Mouse (Mus musculus) forebrain, embryonic 14.5 days (tissue): ENCODE data around the gene Gm36210. TPM values are rescaled to one million over a fixed set of nuclear protein-coding genes. Genes with fewer than 3 reads are reported as not detected.
A peak's percentile ranks its signal among the peaks of the same experiment; 100 is the strongest.

Source experiments
- ATAC-seq: fragments of 200-750 bp; cut with Nextera tagmentation; 2 replicates; pipeline ENCODE4 v1.8.0; 2017; ENCODE audit warnings: mild to moderate bottlenecking, moderate library complexity
- DNase-seq: peaks from one replicate; pipeline ENCODE4 v3.0.0-alpha.2; 2015; ENCODE audit warnings: low spot score
- H3K27ac ChIP-seq: fragments of 300-500 bp; sonication (generic); 2 replicates; pipeline ENCODE4 v1.5.1; 2014; ENCODE audit warnings: low read depth, mild to moderate bottlenecking, control low read depth, low read length, moderate library complexity
- H3K27me3 ChIP-seq: fragments of 300-500 bp; sonication (generic); replicated peaks from 2 replicates; pipeline ENCODE4 v1.6.1; 2014; ENCODE audit warnings: low read length, control low read depth, mixed read lengths; ENCODE audit not compliant: control insufficient read depth, insufficient read depth
- H3K36me3 ChIP-seq: fragments of 300-500 bp; sonication (generic); 2 replicates; pipeline ENCODE4 v1.6.1; 2014; ENCODE audit warnings: low read length, control low read depth; ENCODE audit not compliant: control insufficient read depth, insufficient read depth
- H3K4me1 ChIP-seq: fragments of 300-500 bp; sonication (generic); 2 replicates; pipeline ENCODE4 v1.6.1; 2014; ENCODE audit warnings: antibody characterized with exemption, low read length, control low read depth; ENCODE audit not compliant: control insufficient read depth, insufficient read depth
- H3K4me2 ChIP-seq: fragments of 300-500 bp; sonication (generic); 2 replicates; pipeline ENCODE4 v1.6.1; 2014; ENCODE audit warnings: mild to moderate bottlenecking, control low read depth, low read length
- H3K4me3 ChIP-seq: fragments of 300-500 bp; sonication (generic); 2 replicates; pipeline ENCODE4 v1.5.1; 2014; ENCODE audit warnings: low read depth, low read length, control low read depth
- H3K9ac ChIP-seq: fragments of 300-500 bp; sonication (generic); 2 replicates; pipeline ENCODE4 v1.6.1; 2014; ENCODE audit warnings: mild to moderate bottlenecking, low read length, control low read depth, moderate library complexity
- H3K9me3 ChIP-seq: fragments of 300-500 bp; sonication (generic); replicated peaks from 2 replicates; pipeline ENCODE4 v1.6.1; 2016; ENCODE audit warnings: low read length, control low read depth, mixed read lengths; ENCODE audit not compliant: control insufficient read depth
- WGBS: fragments of 180-500 bp; shearing (Covaris S2); extraction: QIAGEN DNeasy Blood & Tissue Kit; methylation state at CpG from one replicate; pipeline ENCODE4 v1.1.7; 2014; 5-methylcytosine and 5-hydroxymethylcytosine counted together
- polyA plus RNA-seq: library from polyadenylated mRNA; unstranded; fragments of >200 nt; fragmentation: Nextera tagmentation; extraction: Ambion mirVana; gene quantifications from 2 replicates; pipeline ENCODE4 v1.2.1, GENCODE M21; 2014

Gm36210 gene
- polyA plus RNA-seq, 1 experiment from 2014 or later = 0.44 TPM

DNA sequence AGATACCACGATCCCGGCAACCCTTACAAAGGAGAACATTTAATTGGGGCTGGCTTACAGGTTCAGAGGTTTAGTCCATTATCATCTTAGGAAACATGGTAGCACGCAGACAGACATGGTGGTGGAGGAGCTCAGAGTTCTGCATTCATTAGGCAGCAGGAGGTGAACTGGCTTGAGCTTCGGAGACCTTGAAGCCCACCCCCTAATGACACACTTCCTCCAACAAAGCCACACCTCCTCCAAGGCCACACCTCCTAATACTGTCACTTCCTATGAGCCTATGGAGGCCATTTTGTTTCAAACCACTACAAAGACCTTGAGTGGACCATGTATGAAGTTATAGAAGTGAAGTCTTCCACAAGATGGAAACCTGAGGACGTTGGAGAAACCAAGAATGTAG is 5.9 kb upstream of the Gm36210 start:
- no peak overlapping the region for H3K4me3 ChIP-seq
- WGBS = 62% methylated on average over 5 of the region's 5 CpGs
- no peak for DNase-seq

DNA sequence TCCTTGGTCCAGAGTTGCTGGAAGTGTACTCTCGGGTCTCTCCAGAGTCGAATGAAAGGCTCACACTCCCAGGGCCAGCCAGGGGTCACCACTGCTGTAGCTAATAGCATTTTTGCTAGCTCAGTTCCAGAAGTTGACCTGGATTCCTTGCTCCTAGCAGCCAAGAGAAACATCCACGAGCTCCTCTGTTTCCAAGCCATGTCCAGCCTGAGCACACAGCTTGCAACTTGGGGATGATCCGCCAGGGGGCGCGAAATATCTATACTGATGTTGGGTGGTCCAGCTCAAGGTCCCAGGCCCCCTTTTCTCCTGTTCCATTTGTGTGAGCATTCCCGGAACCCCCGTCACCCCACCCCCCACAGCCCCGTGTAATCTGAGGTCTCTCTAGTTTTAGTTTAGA is 5.2 kb upstream of the Gm36210 start:
- H3K4me3 ChIP-seq = no peak overlapping the region
- DNase-seq (peak; percentile 72), ATAC-seq (no peak)
- H3K27me3 ChIP-seq = no peaks in the 10 kb centered on the region
- no peak overlapping the region for H3K4me2 ChIP-seq
- H3K4me1 ChIP-seq = peaks cover 11% of the 10 kb centered on the region; the same call in 1 of the 2 replicates
- 31% methylated on average over 9 of the region's 9 CpGs for WGBS
- no peak overlapping the region for H3K27ac ChIP-seq
- no peaks in the 10 kb centered on the region for H3K36me3 ChIP-seq
- no peak overlapping the region for H3K9ac ChIP-seq
- no peaks in the 10 kb centered on the region for H3K9me3 ChIP-seq

More for the DNA sequence above, 5.9 kb upstream of the Gm36210 start:
- H3K27ac ChIP-seq = no peak overlapping the region
- H3K9me3 ChIP-seq = no peaks in the 10 kb centered on the region
- H3K9ac ChIP-seq = no peak overlapping the region
- no peaks in the 10 kb centered on the region for H3K36me3 ChIP-seq
- H3K4me1 ChIP-seq = peaks cover 13% of the 10 kb centered on the region; the same call in 1 of the 2 replicates
- no peaks in the 10 kb centered on the region for H3K27me3 ChIP-seq
- ATAC-seq = no peak
- H3K4me2 ChIP-seq = no peak overlapping the region

GRCm38 (mm10) chr7:4902404-4902803 is 3.9 kb downstream of the Gm36210 start:
- WGBS = 52% methylated on average over 9 of the region's 9 CpGs
- DNase-seq = no peak
- H3K4me2 ChIP-seq = no peak overlapping the region
- ATAC-seq = no peak
- H3K4me3 ChIP-seq = no peak overlapping the region
- H3K27ac ChIP-seq = no peak overlapping the region
- H3K4me1 ChIP-seq = 0 out of 2 replicates have a peak, but pooled peaks cover 2% of the 10 kb centered on the region
- H3K9me3 ChIP-seq = 0 out of 2 replicates have a peak, but pooled peaks cover 6% of the 10 kb centered on the region
- H3K36me3 ChIP-seq = no peaks in the 10 kb centered on the region
- H3K27me3 ChIP-seq = no peaks in the 10 kb centered on the region
- no peak overlapping the region for H3K9ac ChIP-seq

DNA sequence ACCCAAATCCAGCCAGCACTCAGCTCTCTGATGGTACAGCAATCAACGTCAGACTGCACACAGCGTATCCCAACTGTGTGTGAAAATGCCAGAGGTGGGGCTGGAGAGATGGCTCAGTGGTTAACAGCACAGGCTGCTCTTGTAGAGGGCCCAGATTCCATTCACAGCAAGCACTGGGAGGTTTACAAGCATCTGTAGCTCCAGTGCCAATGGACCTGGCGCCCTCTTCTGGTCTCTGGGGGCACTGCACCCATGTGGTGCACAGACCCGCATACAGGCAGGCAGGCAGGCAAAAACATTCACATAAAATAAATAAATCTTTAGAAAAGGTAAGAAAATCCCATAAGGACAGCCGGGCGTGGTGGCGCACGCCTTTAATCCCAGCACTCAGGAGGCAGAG is 5.1 kb downstream of the Gm36210 start:
- H3K27ac ChIP-seq = no peak overlapping the region
- 47% methylated on average over 8 of the region's 8 CpGs for WGBS
- H3K4me3 ChIP-seq = no peak overlapping the region
- ATAC-seq (no peak), DNase-seq (no peak)
- no peak overlapping the region for H3K9ac ChIP-seq
- no peak overlapping the region for H3K4me2 ChIP-seq
- H3K9me3 ChIP-seq = 0 out of 2 replicates have a peak, but pooled peaks cover 6% of the 10 kb centered on the region
- H3K4me1 ChIP-seq = 0 out of 2 replicates have a peak, but pooled peaks cover 2% of the 10 kb centered on the region
- no peaks in the 10 kb centered on the region for H3K27me3 ChIP-seq
- H3K36me3 ChIP-seq = no peaks in the 10 kb centered on the region

GRCm38 (mm10) chr7:4900523-4900851 is 5.8 kb downstream of the Gm36210 start:
- 0 out of 2 replicates have a peak, but pooled peaks cover 2% of the 10 kb centered on the region for H3K4me1 ChIP-seq
- DNase-seq = no peak
- H3K27me3 ChIP-seq = no peaks in the 10 kb centered on the region
- H3K36me3 ChIP-seq = no peaks in the 10 kb centered on the region
- WGBS = 19% methylated on average over 11 of the region's 11 CpGs
- no peak overlapping the region for H3K4me3 ChIP-seq
- H3K4me2 ChIP-seq = peak overlapping the region; percentile 42
- H3K9me3 ChIP-seq = 0 out of 2 replicates have a peak, but pooled peaks cover 6% of the 10 kb centered on the region
- no peak overlapping the region for H3K9ac ChIP-seq
- ATAC-seq = no peak
- no peak overlapping the region for H3K27ac ChIP-seq

- Histone ChIP-seq H3K27me3 (no peaks in the 10 kb centered on the region), H3K4me3 (peak overlapping the region; percentile 14), H3K27ac (no peak overlapping the region), H3K36me3 (no peaks in the 10 kb centered on the region), H3K9me3 (0 out of 2 replicates have a peak, but pooled peaks cover 6% of the 10 kb centered on the region), H3K4me1 (0 out of 2 replicates have a peak, but pooled peaks cover 2% of the 10 kb centered on the region), H3K4me2 (peak overlapping the region; percentile 42), H3K9ac (peak overlapping the region; percentile 29)
- DNase-seq = peak; percentile 52
- peak; percentile 62 for ATAC-seq
- WGBS = 13% methylated on average over 19 of the region's 19 CpGs
Observed at GRCm38 (mm10) chr7:4899649-4900522, 6.4 kb downstream of the Gm36210 start.

DNA sequence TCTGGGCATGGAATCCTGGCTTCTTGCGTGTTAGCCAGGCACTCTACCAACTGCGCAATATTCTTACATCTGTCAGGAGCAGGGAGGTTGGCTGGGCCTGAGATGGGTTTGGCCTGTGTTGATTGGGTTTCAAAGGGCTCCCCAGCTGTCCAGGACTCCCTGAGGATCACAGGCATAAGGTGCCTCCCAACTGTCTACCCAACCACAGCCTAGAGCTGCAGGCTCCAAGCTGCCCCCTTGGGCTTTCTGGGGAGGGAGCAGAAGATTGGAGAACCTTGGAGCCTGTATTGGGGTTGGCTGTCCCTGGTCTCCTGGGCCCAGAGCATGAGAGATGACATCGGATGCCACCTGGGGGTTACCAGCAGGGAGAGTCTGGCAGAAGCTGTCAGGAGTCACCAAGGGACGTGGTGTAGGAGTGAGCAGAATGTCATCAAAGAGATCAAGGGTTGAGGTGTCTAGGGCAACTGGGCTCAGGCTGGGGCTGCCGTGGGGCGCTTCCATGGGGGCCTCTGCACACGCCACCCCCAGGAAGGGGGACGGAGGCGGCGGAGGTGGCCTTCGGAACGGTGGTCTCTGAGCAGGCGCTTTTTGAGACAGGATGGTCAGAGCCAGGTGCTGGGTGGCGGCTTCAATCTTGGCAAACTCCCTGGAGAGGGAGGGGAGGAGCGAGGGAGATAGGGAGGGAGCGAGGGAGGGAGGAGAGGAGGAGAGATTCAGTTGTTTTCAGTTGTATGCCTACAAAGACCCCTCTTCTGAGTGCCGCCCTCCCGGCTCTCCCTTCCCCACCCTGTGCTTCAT is 7.3 kb downstream of the Gm36210 start:
- Histone ChIP-seq H3K4me2 (peak overlapping the region; percentile 42), H3K4me3 (peak overlapping the region; percentile 14), H3K9ac (peak overlapping the region; percentile 29), H3K36me3 (no peaks in the 10 kb centered on the region), H3K9me3 (0 out of 2 replicates have a peak, but pooled peaks cover 4% of the 10 kb centered on the region), H3K27ac (no peak overlapping the region; the same call in 1 of the 2 replicates), H3K27me3 (no peaks in the 10 kb centered on the region), H3K4me1 (0 out of 2 replicates have a peak, but pooled peaks cover 2% of the 10 kb centered on the region)
- DNase-seq (no peak), ATAC-seq (peak; percentile 45)
- 21% methylated on average over 17 of the region's 18 CpGs for WGBS

DNA sequence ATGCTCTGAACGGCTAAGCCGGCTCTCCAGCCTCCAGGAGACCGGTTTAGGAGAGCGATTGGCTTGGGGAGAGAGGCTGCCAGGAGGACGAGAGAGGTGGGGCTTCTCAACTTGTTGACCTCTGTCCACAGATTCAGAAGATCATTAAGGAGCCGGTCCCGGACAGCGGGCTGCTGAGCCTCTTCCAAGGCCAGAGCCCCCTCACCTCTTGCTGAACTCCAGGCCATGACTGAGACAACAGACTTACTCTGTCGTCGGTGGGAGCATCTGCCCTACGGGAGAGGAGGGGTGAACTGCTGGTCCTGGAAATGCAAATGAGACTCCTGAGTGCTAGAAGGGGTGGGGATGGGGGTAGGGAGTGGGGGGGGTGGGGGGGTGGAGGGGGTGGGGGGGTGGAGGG is 11.1 kb downstream of the Gm36210 start:
- no peak overlapping the region for H3K27ac ChIP-seq
- H3K9ac ChIP-seq = no peak overlapping the region
- no peak overlapping the region for H3K4me3 ChIP-seq
- no peaks in the 10 kb centered on the region for H3K36me3 ChIP-seq
- no peaks in the 10 kb centered on the region for H3K27me3 ChIP-seq
- 0 out of 2 replicates have a peak, but pooled peaks cover 2% of the 10 kb centered on the region for H3K4me1 ChIP-seq
- 73% methylated on average over 11 of the region's 11 CpGs for WGBS
- no peak for ATAC-seq
- H3K9me3 ChIP-seq = no peaks in the 10 kb centered on the region
- no peak for DNase-seq
- no peak overlapping the region for H3K4me2 ChIP-seq
